Mouse (Mus musculus) cerebellum, adult 11 months (tissue): ENCODE measurements around the gene Fbf1.
"Not testable (repeated sequence)": the region's sequence is repeated elsewhere in the genome, so short reads cannot be mapped to it uniquely, and the experiment has no call there.

ENCODE experiments used
- DNase-seq: peaks from one replicate; pipeline ENCODE4 v3.0.0; 2022

Fbf1 gene

GRCm38 (mm10) chr11:116133497-116133896 lies 34.5 kb downstream of the Fbf1 start:
- DNase-seq = no peak

GRCm38 (mm10) chr11:116132366-116133333 lies 35.3 kb downstream of the Fbf1 start:
- peak; percentile 41 for DNase-seq

GRCm38 (mm10) chr11:116131349-116132170 lies 36.4 kb downstream of the Fbf1 start:
- DNase-seq = peak; percentile 25

DNA sequence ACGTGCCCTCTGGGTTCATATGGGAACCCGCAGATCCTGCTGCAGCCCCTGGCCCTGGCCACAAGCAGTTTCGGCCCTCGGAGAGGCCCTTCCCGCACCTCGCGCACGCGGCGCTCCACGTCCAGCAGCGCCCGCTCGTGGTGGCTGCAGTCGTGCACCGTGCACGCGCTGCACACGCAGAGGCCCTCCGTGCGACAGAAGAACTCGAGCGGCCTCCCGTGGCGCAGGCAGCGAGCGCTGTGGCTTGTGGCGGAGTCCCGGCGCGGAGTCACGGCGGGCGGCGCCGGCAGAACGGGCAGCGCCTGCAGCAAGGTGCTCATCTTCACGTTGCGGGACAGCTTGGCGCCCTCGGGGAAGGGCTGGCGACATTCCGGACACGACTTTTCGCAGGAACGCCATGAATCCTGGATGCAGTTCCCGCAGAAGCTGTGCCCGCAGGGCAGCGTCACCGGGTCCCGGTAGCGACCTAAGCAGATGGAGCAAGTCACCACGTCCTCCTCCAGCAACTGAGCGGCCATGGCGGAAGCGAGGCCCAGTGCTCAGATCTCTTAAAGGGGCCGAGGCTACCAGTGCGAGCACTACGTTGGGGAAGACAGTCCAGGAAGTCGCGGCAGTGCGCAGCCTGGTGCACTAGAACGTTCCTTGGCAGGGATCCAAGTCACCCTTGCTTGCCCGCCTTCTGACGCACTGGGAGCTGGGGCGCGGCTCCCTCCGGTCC lies 37.3 kb downstream of the Fbf1 start, which contains the start of gene Trim65:
Gene Trim65 (minus strand): TSS at position 641 of the 718 bp plus-strand sequence.
- DNase-seq = peak; percentile 80

DNA sequence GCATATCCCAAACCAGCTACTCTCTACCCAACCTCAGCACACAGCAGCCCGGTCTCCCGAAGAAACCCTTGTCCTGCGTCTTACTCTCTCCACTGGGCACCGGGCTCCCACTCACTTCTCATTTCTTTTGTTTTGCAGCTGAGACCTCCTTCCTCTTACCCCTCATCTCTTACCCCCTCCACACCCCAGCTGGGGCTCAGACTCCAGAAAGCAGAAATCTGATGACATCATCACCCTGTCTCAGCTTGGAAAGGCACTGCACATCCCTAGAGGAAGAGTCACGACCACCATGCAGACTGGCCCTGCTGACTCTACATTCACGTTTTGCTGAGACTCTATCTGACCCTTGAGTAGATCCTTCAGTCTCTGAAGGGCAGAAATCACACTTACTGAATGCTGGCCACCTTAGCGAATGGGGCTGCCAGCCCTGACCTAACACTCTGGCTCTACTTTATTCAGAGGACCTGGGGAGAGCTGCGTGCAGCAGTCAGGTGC lies 37.9 kb downstream of the Fbf1 start:
- DNase-seq = no peak

GRCm38 (mm10) chr11:116129091-116129790 lies 38.7 kb downstream of the Fbf1 start:
- no peak for DNase-seq

DNA sequence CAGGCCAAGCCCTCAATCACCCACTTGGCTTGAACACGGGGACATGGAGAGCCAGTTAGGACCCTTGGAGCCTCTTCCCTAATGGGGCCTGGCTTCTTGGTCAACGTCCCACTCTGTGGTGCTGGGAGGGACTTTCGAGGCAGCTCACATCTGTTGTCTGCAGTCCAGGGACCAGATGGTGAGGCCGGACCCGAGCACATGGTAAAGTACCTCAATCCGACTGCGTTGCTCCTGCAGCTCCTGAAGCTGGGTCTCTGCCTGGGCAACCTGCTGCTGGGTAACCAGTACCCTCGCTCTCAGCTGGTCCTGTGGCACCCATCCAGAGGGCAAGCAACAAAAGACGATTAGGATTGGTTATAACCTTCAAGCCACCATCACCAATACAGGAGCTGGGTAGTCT lies 40.0 kb downstream of the Fbf1 start:
- peak; percentile 21 for DNase-seq

- peak; percentile 29 for DNase-seq
Measured at GRCm38 (mm10) chr11:116127156-116127980, 40.6 kb downstream of the Fbf1 start, which contains the start of gene Trim47. Trim47 (minus strand) TSS chr11:116127210.

GRCm38 (mm10) chr11:116126261-116126660 lies 41.7 kb downstream of the Fbf1 start:
- DNase-seq = no peak

GRCm38 (mm10) chr11:116121731-116122245 lies 46.2 kb downstream of the Fbf1 start:
- DNase-seq = not testable (repeated sequence)

DNA sequence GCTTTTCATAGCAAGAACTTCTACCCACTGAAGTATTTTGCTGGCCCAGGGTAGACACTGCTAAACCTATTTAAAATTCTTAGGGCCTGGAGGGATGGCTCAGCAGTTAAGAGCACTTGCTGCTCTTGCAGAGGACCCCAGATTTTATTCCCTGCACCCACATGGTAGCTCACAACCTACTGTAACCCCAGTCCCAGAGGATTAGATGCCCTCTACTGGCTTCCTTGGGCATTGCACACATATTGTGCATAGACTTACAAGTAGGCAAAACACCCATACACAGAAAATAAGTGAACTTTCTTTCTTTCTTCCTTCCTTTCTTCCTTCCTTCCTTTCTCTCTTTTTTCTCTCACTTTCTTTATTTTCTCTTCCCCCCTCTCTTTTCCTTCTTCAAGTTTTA lies 50.1 kb downstream of the Fbf1 start:
- DNase-seq = no peak

DNA sequence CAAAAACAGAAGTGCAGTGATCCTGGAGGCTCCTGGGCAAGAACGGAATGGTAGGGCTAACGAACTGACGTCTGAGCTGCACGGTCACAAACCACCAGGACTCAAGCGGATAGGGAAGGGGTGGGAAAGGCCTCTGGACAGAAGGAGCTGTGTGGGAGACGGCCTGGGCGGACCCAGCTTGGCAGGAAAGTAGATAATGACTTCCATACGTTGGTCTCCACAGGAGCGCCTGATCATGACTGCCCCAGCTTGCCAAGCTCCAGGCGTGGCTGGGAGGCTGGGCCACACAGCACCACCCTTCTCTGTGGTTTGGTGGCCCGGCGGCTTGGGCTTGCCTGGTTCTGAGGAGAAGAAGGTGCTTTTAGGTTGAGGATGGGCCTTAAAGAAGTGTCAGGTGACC lies 50.7 kb downstream of the Fbf1 start:
- no peak for DNase-seq

GRCm38 (mm10) chr11:116111611-116112203 lies 56.3 kb downstream of the Fbf1 start:
- DNase-seq = no peak

GRCm38 (mm10) chr11:116111067-116111466 lies 56.9 kb downstream of the Fbf1 start:
- DNase-seq = no peak

GRCm38 (mm10) chr11:116110540-116110939 lies 57.4 kb downstream of the Fbf1 start:
- no peak for DNase-seq

DNA sequence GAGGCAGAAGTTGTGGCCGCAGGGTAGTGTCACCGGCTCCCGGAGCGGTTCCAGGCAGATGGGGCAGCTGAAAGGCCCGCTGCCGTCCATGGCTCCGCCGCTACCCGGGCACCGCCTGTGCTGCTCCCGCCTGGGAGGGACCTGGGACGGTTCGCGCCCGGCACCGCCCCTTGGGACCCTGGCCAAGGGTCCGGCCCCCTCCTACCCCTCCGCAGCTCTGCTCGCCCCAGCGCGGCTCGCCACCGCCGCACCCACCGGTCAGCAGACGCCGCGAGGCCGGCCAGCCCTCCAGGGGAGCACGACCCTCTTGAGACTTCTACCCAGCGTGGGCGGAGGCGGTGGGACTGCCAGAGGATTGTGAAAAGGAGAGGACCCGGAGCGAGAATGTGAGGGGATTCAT lies 57.8 kb downstream of the Fbf1 start:
- DNase-seq = no peak

GRCm38 (mm10) chr11:116109441-116110081 lies 58.4 kb downstream of the Fbf1 start:
- no peak for DNase-seq

DNA sequence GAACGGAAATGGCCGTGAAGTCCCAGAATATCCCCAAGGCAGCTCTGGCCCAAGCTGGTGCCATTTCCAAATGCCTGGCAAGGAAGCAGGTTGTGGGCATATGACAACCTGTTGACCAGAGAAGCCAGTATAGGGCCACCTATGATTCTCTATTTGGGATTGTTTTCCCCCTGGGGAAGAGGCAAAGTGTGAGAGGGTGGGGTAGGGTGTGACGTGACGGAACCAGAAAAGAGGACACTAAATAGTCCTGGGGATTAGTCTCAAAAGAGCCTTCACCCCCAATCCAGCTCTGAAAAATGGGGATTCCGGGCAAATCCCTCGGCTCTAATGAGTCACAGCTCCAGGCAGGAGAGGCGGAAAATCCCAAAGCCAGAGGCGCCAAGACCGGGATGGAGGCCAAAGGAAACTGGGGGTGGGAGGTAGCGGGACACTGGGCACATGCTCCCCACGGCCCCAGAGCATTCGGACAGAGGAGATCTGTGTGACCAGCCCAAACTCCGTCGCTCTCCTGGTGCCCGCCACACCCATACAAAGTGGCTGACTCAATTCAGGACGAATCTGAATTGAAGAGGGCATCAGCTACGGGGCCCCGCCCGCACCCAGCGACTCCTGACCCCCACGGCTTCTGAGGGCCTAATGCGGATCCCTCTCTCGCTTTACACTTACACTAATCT lies 59.4 kb downstream of the Fbf1 start:
- no peak for DNase-seq

DNA sequence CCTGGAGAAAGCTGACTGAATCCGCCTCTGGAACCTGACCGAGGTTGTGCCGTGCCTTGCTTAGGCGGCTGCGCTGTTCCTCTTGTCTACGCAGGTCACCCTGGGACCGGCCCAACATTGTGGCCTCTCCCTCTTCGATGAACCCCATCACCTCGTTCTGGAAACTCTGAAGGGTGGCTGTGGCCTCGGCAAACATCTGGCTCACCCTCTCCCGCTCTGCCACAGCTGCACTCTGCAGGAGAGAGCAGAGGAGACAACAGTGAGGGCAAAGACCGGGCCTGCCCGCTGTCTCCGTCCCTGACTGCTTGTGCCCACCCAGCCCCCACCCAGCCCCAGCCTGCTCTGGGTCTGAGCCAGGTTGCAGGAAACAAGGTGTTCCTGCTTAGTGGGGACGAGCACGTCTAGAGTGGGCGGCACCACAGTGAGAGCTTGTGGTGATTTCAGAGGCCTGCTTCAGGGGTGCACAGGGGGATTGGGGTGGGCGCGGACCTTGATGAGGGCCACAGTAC lies 60.1 kb downstream of the Fbf1 start:
- no peak for DNase-seq
